Mouse (Mus musculus) inflammation-experienced regulatory T-cells, adult 6 months (primary cell): ENCODE results near the gene Tex2. TPM values are rescaled to one million over a fixed set of nuclear protein-coding genes. Genes with fewer than 3 reads are reported as not detected.
"Not testable (repeated sequence)": the region's sequence is repeated elsewhere in the genome, so short reads cannot be mapped to it uniquely, and the experiment has no call there.

Source experiments
- ATAC-seq: one replicate; pipeline ENCODE4 v1.8.0; 2017
- polyA plus RNA-seq, 3 experiments: library from polyadenylated mRNA; unstranded; fragments of 100-300 nt; shearing (Covaris generic); gene quantifications; one replicate each; pipeline ENCODE4 v1.2.1; 2017

Gene Tex2
- 10 to 100 TPM; 19.4 to 24.0 (median 23.4) TPM for polyA plus RNA-seq

DNA sequence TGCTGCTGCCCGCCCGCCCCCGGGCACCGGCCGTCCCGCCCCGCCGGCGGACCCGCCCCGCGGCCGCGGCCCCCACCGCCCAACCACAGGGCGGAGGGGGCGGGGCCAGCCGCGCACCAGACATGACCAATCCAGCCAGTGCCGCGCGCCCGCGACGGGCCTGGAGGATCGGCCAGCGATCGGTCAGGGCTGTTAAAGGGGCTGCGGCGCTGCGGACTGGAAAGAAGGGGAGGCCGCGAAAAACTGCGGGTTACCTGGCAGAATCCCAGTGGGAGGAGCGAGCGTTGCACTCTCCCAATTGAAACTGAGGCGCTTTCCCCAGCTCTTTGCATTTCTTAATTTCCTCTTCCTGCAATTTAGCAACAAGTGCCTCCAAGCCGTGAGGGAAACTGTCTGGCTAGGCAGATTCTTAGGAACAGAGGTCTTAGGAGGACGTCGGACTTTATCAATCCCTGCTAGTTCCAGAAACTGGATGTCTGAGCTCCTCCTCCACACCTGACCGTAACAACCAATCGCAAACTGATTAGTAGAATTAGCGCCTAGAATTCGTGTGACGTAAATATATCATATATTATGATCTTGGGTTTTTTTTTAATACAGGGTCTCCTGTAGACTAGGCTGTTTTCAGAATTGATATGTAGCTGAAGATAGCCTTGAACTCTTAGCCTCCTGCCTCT, at the start of gene Tex2:
Tex2 (minus strand) TSS at position 463 of the 677 bp plus-strand sequence.
- ATAC-seq, result peak; percentile 72

GRCm38 (mm10) chr11:106662634-106663407, 49.6 kb upstream of the Tex2 start:
- ATAC-seq, result no peak

- ATAC-seq, result no peak
Observed at GRCm38 (mm10) chr11:106660453-106661081, 47.3 kb upstream of the Tex2 start.

- ATAC-seq, result no peak
Observed at GRCm38 (mm10) chr11:106659598-106660295, 46.5 kb upstream of the Tex2 start.

DNA sequence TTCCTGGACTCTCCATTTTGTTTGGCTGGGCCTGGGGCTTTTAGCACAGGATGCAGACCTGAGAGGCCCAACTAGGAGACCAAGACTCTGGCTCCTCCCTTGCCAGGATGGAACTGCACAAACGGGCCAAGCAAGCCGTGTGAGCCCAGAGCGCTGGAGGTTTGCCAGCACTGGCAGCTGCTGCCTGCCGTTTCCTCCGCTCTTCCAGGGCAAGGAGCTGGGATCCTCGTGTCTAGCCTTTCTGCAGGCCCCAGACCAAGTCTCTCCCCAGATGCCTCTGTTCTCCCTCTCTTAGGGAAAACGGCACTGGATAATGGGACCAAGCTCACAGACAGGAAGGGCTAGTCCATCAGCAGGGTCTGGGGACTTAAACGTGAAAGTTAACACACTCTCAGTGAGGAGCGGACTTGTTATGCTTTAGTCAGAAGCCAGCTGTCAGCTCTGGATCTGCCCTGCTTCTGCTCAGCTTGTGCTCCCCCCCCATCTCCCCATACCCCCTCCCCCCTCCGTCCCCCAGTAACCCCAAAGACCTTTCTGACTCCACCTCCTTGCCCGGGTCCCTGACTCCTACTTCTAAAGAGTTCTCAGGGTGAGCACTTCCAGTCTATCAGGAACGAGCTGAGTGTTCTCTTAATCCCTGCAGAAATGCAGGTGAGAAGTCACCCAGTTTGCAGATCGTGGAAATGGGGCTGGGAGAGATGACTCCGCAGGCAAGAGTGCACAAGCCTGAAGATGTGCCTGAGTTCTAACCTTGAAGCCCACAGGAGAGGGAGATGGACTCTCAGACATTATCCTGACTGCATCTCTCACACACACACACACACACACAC, 45.0 kb upstream of the Tex2 start:
- peak; percentile 81 for ATAC-seq

- ATAC-seq, result not testable (repeated sequence)
Observed at GRCm38 (mm10) chr11:106656896-106657498, 43.8 kb upstream of the Tex2 start.

DNA sequence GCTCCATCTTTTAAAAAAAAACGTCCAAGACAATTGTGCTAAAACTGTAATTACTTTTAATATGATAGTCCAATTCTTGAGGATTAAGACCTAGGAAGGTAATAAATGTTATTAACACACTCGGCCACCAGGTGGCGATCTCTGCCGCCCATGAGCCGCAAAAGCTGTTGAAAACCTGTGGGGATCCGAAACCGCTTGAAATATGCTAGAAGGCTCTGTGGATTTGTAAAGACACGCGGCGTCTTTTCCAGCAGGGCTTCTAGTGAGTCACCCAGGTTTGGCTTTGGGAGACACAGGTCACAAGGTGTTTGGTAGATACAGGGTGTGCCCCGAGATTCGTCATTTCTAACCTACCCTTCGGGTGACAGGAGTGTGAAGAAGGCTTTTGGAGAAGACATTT, 35.1 kb upstream of the Tex2 start:
- ATAC-seq, result peak; percentile 77

GRCm38 (mm10) chr11:106642966-106643637, 29.9 kb upstream of the Tex2 start:
- no peak for ATAC-seq

GRCm38 (mm10) chr11:106641580-106641979, 28.4 kb upstream of the Tex2 start:
- no peak for ATAC-seq

GRCm38 (mm10) chr11:106640059-106640458, 26.8 kb upstream of the Tex2 start:
- ATAC-seq, result no peak

GRCm38 (mm10) chr11:106639356-106639692, 26.1 kb upstream of the Tex2 start:
- ATAC-seq, result no peak

- ATAC-seq, result no peak
Observed at GRCm38 (mm10) chr11:106638551-106639355, 25.5 kb upstream of the Tex2 start.

DNA sequence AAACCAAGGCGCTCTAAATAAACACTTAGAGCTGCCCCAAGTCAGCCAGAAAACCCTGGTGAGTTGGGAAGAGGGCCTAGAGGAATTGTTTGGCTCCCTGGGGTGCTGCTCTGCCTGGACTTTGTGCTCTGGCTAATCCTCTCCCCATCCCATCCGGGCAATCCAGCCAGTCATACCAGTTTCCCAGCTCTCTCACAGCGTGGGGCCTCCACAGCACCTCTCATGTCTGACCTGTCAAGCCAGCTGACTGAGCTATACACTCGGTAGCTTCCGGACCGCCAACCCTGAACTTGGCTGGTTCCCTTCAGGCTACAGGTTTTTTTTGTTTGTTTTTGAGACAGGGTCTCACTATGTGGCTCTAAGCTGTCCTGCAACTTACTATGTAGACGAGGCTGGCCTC, 24.5 kb upstream of the Tex2 start:
- no peak for ATAC-seq

DNA sequence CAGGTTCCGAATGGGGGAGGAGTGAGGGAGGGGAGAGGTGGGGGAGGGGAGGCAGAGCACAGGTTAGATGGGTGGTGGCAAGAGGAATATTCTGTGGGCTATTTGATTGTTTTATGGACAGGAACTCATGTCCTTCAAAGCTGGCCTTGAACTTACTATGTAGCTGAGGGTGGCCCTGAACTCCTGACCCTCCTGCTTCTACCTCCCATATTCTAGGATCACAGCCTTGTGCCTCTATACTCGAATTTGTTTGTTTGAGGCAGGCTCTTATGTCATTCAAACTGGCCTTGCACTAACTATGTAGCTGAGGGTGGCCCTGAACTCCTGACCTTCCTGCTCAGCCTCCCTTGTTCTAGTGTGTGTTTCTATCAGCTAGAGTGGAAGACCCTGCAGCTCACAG, 22.7 kb upstream of the Tex2 start:
- ATAC-seq, result no peak

DNA sequence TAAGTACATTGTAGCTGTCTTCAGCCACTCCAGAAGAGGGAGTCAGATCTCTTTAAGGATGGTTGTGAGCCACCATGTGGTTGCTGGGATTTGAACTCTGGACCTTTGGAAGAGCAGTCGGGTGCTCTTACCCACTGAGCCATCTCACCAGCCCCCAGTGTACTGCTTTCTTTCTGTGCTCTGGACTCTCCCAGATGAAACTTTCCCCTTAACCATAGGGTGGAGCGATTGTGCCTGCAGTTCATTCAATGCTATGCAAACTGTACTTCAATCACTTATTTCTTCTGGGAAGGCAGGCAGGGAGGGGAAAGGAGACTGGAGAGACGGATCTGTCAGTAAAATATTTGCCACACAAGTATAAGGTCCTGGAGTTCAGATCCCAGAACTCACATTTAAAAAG, 21.0 kb upstream of the Tex2 start:
- not testable (repeated sequence) for ATAC-seq

DNA sequence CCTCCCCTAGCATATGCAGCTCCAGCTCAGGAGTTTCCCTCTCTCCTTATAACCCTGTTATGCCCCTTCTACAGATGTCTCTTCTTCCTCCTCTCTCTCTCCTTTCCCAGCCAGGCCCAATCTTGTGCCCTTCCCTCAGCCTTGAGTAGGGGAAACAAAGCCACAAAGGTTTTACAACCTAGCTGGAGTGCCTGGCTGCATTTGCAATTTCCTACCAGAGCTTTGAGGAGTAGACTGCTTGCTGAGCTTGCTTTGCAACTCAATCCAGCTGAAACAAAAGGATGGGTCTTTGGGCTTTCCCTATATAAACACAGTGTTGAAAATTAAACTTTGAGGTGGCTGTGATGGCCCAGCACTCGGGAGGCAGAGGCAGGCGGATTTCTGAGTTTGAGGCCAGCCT, 20.2 kb upstream of the Tex2 start:
- no peak for ATAC-seq

- ATAC-seq, result peak; percentile 67
Observed at GRCm38 (mm10) chr11:106627692-106628091, 14.5 kb upstream of the Tex2 start.

DNA sequence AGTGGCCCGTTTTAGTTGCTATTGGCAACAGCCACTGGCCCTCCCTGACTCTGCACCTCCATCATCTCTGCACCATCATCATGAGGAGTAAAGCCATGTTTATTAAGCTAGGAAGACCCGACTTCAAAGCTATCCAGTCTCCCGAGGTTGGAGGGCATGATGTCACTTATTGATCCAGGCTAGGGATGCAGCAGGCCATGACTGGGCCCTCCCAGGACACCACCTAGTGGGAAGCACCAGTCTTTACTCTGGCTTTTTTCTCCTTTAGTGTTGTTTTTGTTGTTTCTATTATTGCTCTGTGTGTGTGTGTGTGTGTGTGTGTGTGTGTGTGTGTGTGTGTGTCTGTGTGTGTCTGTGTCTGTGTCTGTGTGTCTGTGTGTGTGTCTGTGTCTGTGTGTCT, 12.4 kb upstream of the Tex2 start:
- ATAC-seq, result no peak

GRCm38 (mm10) chr11:106623629-106624028, 10.4 kb upstream of the Tex2 start:
- ATAC-seq, result no peak

DNA sequence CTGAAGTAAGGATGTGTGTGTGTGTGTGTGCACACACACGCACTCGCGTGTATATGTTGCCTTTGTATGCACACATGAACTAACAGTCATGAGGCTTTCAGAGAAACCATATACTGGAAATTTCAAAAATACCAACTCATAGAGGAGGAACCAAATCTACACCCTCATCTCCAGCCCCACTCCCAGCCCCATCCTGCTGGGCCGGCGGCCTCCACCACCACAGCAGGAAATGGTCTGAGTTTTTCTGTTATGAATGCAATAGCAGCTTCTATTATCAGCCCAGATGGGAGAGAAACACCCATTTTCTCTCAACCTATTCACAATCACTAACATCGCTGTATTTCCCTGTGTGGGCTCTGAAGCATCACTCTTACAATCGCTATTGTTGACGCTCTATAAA, 8.8 kb upstream of the Tex2 start:
- ATAC-seq, result no peak
